Mouse (Mus musculus) bone marrow, adult 2 months (tissue): ENCODE data around the gene Slc8a2.

Experiments used
- CTCF ChIP-seq: fragments of 200-500 bp; IDR thresholded peaks from 2 replicates; pipeline ENCODE4 v1.5.1; 2011; ENCODE audit warnings: low read length, control low read depth; ENCODE audit not compliant: control insufficient read depth, insufficient read depth
- POLR2A ChIP-seq: fragments of 200-500 bp; IDR thresholded peaks from 2 replicates; pipeline ENCODE4 v1.6.1; 2011; ENCODE audit warnings: low read depth, mild to moderate bottlenecking, control low read depth, low read length, borderline replicate concordance; ENCODE audit not compliant: control insufficient read depth

- TF ChIP-seq CTCF = no peak
- TF ChIP-seq POLR2A = no peak
Measured at GRCm38 (mm10) chr7:16133691-16134090, 4.1 kb downstream of the Slc8a2 start.
